Comparison of ENCODE assay signal across 8 mouse cellular contexts in genomic region chr7:27179217-27179918, GRCm38 (mm10). TPM values are rescaled to one million over a fixed set of nuclear protein-coding genes. Genes with fewer than 3 reads are reported as not detected.
DNase-seq lines count a peak whose midpoint lies in the region; ATAC-seq and TF ChIP-seq lines count a peak whose summit lies in the region.

No protein-coding gene starts in this region.

- no peak for TF ChIP-seq POLR2A in lung, adult 2 months (IDR thresholded peaks at IDR 0.05; ENCODE audit: borderline replicate concordance, extremely low read depth, low read depth, low read length)
- TF ChIP-seq POLR2A in olfactory bulb, adult 2 months (IDR thresholded peaks at IDR 0.05; ENCODE audit: insufficient read depth, low read depth, low read length), result no peak

- peak overlapping the region; percentile 58 for H3K9ac ChIP-seq in intestine, embryonic 16.5 days (ENCODE audit: low read depth, low read length)

- peaks cover 6% of the 10 kb centered on the region; the same call in 1 of the 2 replicates for H3K4me1 ChIP-seq in lung, adult 2 months (ENCODE audit: control insufficient read depth, insufficient read depth, low read length)
- peaks cover 15% of the 10 kb centered on the region for H3K4me1 ChIP-seq in embryonic facial prominence, embryonic 10.5 days
- H3K4me1 ChIP-seq in intestine, embryonic 16.5 days (ENCODE audit: control insufficient read depth, insufficient read depth, low read length), result peaks cover 11% of the 10 kb centered on the region
- no peaks in the 10 kb centered on the region for H3K4me1 ChIP-seq in olfactory bulb, adult 2 months (ENCODE audit: control insufficient read depth, insufficient read depth, low read length)

- peak overlapping the region; percentile 43 for H3K4me3 ChIP-seq in lung, adult 2 months (replicated peaks; ENCODE audit: extremely low read depth, low read depth, low read length)
- peak overlapping the region; percentile 79 for H3K4me3 ChIP-seq in embryonic facial prominence, embryonic 10.5 days
- H3K4me3 ChIP-seq in intestine, embryonic 16.5 days (ENCODE audit: low read length), result peak overlapping the region; percentile 88
- H3K4me3 ChIP-seq in olfactory bulb, adult 2 months (ENCODE audit: insufficient read depth, low read depth, low read length), result peak overlapping the region; percentile 47

- peak overlapping the region; percentile 91 for H3K27ac ChIP-seq in embryonic facial prominence, embryonic 10.5 days (replicated peaks)
- peak overlapping the region; percentile 73 for H3K27ac ChIP-seq in intestine, embryonic 16.5 days (ENCODE audit: low read length)
- H3K27ac ChIP-seq in olfactory bulb, adult 2 months (ENCODE audit: insufficient read depth, low read depth, low read length), result peak overlapping the region; percentile 85

- peak overlapping the region; percentile 61 for H3K4me2 ChIP-seq in intestine, embryonic 16.5 days (ENCODE audit: low read depth, low read length)

- no peaks in the 10 kb centered on the region for H3K9me3 ChIP-seq in embryonic facial prominence, embryonic 10.5 days
- H3K9me3 ChIP-seq in intestine, embryonic 16.5 days (ENCODE audit: control insufficient read depth, low read length), result no peaks in the 10 kb centered on the region

- TF ChIP-seq CTCF in lung, adult 2 months (IDR thresholded peaks at IDR 0.05; ENCODE audit: insufficient read depth, low read length), result no peak
- no peak for TF ChIP-seq CTCF in olfactory bulb, adult 2 months (IDR thresholded peaks at IDR 0.05; ENCODE audit: insufficient read depth, low read depth, low read length)

- no peak for ATAC-seq in intestine, embryonic 16.5 days

- H3K36me3 ChIP-seq in embryonic facial prominence, embryonic 10.5 days (replicated peaks), result peaks cover 30% of the 10 kb centered on the region
- H3K36me3 ChIP-seq in intestine, embryonic 16.5 days (ENCODE audit: control insufficient read depth, insufficient read depth, low read length), result no peaks in the 10 kb centered on the region

- no peaks in the 10 kb centered on the region for H3K27me3 ChIP-seq in embryonic facial prominence, embryonic 10.5 days (replicated peaks; ENCODE audit: low read depth, poor library complexity, severe bottlenecking)
- no peaks in the 10 kb centered on the region for H3K27me3 ChIP-seq in intestine, embryonic 16.5 days (replicated peaks; ENCODE audit: control insufficient read depth, insufficient read depth, low read length)

- DNase-seq in lung, adult 2 months, result no peak
- DNase-seq in lung, postnatal 36 days, result no peak
- no peak for DNase-seq in embryonic facial prominence, embryonic 10.5 days (ENCODE audit: low spot score)
- DNase-seq in frontal cortex, postnatal 36 days (ENCODE audit: low spot score in 2 of 2), result no peak
- no peak for DNase-seq in layer of hippocampus, postnatal 36 days
- no peak for DNase-seq in thymus, postnatal 10 days (ENCODE audit: low spot score in 2 of 2)

- WGBS in lung, adult 2 months, result 40% methylated on average over 16 of the region's 16 CpGs
- 49% methylated on average over 16 of the region's 16 CpGs for WGBS in embryonic facial prominence, embryonic 10.5 days
- 47% methylated on average over 16 of the region's 16 CpGs for WGBS in intestine, embryonic 16.5 days
- WGBS in olfactory bulb, adult 2 months, result 38% methylated on average over 16 of the region's 16 CpGs

RNA-seq across cellular contexts. Expression of gene Rab4b, which starts 0.7 kb away (rescaled TPM):
- polyA plus RNA-seq in lung, adult 2 months (2012; rRNA removed), result 67.8 and 69.0 TPM in 2 replicates
- polyA plus RNA-seq in embryonic facial prominence, embryonic 10.5 days (2016; fragmentation: Nextera tagmentation; extraction: Ambion mirVana), result 60.0 and 63.1 TPM in 2 replicates
- polyA plus RNA-seq in intestine, embryonic 16.5 days (2015; fragmentation: Nextera tagmentation; extraction: Ambion mirVana), result 69.9 and 70.1 TPM in 2 replicates
- not detected in 2 replicates for polyA plus RNA-seq in olfactory bulb, adult 2 months (2012; ENCODE audit: insufficient read depth, insufficient read length, low replicate concordance, missing spikeins)
- 10 to 100 TPM; 93.5 to 98.7 TPM for total RNA-seq in layer of hippocampus, postnatal 36 days (2021)

RNA-seq across cellular contexts. Expression of gene Gm21983, which starts 1.5 kb away (rescaled TPM):
- polyA plus RNA-seq in lung, adult 2 months (2012; rRNA removed), result not detected in 2 replicates
- polyA plus RNA-seq in embryonic facial prominence, embryonic 10.5 days (2016; fragmentation: Nextera tagmentation; extraction: Ambion mirVana), result 1.3 TPM in 1 of 2 replicates, not detected in the other
- polyA plus RNA-seq in intestine, embryonic 16.5 days (2015; fragmentation: Nextera tagmentation; extraction: Ambion mirVana), result not detected in 2 replicates
- polyA plus RNA-seq in olfactory bulb, adult 2 months (2012; ENCODE audit: insufficient read depth, insufficient read length, low replicate concordance, missing spikeins), result not detected in 2 replicates
- total RNA-seq in layer of hippocampus, postnatal 36 days (2021), result not detected

RNA-seq across cellular contexts. Expression of gene Mia, which starts 1.6 kb away (rescaled TPM):
- polyA plus RNA-seq in lung, adult 2 months (2012; rRNA removed), result 10.5 and 13.5 TPM in 2 replicates
- 0.62 and 1.5 TPM in 2 replicates for polyA plus RNA-seq in embryonic facial prominence, embryonic 10.5 days (2016; fragmentation: Nextera tagmentation; extraction: Ambion mirVana)
- polyA plus RNA-seq in intestine, embryonic 16.5 days (2015; fragmentation: Nextera tagmentation; extraction: Ambion mirVana), result 3.8 and 5.1 TPM in 2 replicates
- polyA plus RNA-seq in olfactory bulb, adult 2 months (2012; ENCODE audit: insufficient read depth, insufficient read length, low replicate concordance, missing spikeins), result not detected in 2 replicates
- total RNA-seq in layer of hippocampus, postnatal 36 days (2021), result 1 to 10 TPM; 1.8 to 2.0 TPM

RNA-seq across cellular contexts. Expression of gene Egln2, which starts 12.8 kb away (rescaled TPM):
- 107 and 115 TPM in 2 replicates for polyA plus RNA-seq in lung, adult 2 months (2012; rRNA removed)
- 77.5 and 81.3 TPM in 2 replicates for polyA plus RNA-seq in embryonic facial prominence, embryonic 10.5 days (2016; fragmentation: Nextera tagmentation; extraction: Ambion mirVana)
- polyA plus RNA-seq in intestine, embryonic 16.5 days (2015; fragmentation: Nextera tagmentation; extraction: Ambion mirVana), result 66.1 and 72.4 TPM in 2 replicates
- polyA plus RNA-seq in olfactory bulb, adult 2 months (2012; ENCODE audit: insufficient read depth, insufficient read length, low replicate concordance, missing spikeins), result not detected in 2 replicates
- 100 to 1,000 TPM; 102 to 108 TPM for total RNA-seq in layer of hippocampus, postnatal 36 days (2021)

RNA-seq across cellular contexts. Expression of gene BC024978, which starts 16.2 kb away (rescaled TPM):
- polyA plus RNA-seq in lung, adult 2 months (2012; rRNA removed), result 11.2 and 13.5 TPM in 2 replicates
- 4.3 and 4.7 TPM in 2 replicates for polyA plus RNA-seq in embryonic facial prominence, embryonic 10.5 days (2016; fragmentation: Nextera tagmentation; extraction: Ambion mirVana)
- 2.8 and 2.9 TPM in 2 replicates for polyA plus RNA-seq in intestine, embryonic 16.5 days (2015; fragmentation: Nextera tagmentation; extraction: Ambion mirVana)
- not detected in 2 replicates for polyA plus RNA-seq in olfactory bulb, adult 2 months (2012; ENCODE audit: insufficient read depth, insufficient read length, low replicate concordance, missing spikeins)
- 10 to 100 TPM; 20.4 to 25.4 TPM for total RNA-seq in layer of hippocampus, postnatal 36 days (2021)

Comparison
In these comparisons a context has a peak if more than half of its experiments do, and no peak if none do; other contexts are left out.
1. RNA of gene Rab4b, which starts 0.7 kb away (polyA plus RNA-seq): 69.9 to 70.1 TPM in intestine, embryonic 16.5 days, 67.8 to 69.0 TPM in lung, adult 2 months and 60.0 to 63.1 TPM in embryonic facial prominence, embryonic 10.5 days; not detected in olfactory bulb, adult 2 months; every median in the first group is over 10 times any median in the second.
2. Peak in every context shown above with its lines, with median percentiles within 50 percentile points of each other: H3K4me3 ChIP-seq and H3K27ac ChIP-seq.